Mouse (Mus musculus) neural tube, embryonic 13.5 days (tissue): ENCODE measurements around the gene Dnajc30. TPM values are rescaled to one million over a fixed set of nuclear protein-coding genes. Genes with fewer than 3 reads are reported as not detected.

ENCODE experiments used
- ATAC-seq: fragments of 200-750 bp; cut with Nextera tagmentation; 2 replicates; pipeline ENCODE4 v1.8.0; 2017; ENCODE audit warnings: low read depth, mild to moderate bottlenecking, moderate TSS enrichment, moderate library complexity
- H3K27ac ChIP-seq: fragments of 300-500 bp; sonication (generic); replicated peaks from 2 replicates; pipeline ENCODE4 v1.5.1; 2015; ENCODE audit warnings: moderate library complexity, mild to moderate bottlenecking, inconsistent platforms
- H3K27me3 ChIP-seq: fragments of 300-500 bp; sonication (generic); 2 replicates; pipeline ENCODE4 v1.6.1; 2015; ENCODE audit warnings: mild to moderate bottlenecking, inconsistent platforms
- H3K36me3 ChIP-seq: fragments of 300-500 bp; sonication (generic); 2 replicates; pipeline ENCODE4 v1.6.1; 2015; ENCODE audit warnings: mild to moderate bottlenecking, inconsistent platforms
- H3K4me1 ChIP-seq: fragments of 300-500 bp; sonication (generic); replicated peaks from 2 replicates; pipeline ENCODE4 v1.6.1; 2015; ENCODE audit warnings: inconsistent platforms
- H3K4me2 ChIP-seq: fragments of 300-500 bp; sonication (generic); 2 replicates; pipeline ENCODE4 v1.6.1; 2015; ENCODE audit warnings: inconsistent platforms, mild to moderate bottlenecking, moderate library complexity
- H3K4me3 ChIP-seq: fragments of 300-500 bp; sonication (generic); 2 replicates; pipeline ENCODE4 v1.5.1; 2015; ENCODE audit warnings: mild to moderate bottlenecking, inconsistent platforms
- H3K9ac ChIP-seq: fragments of 300-500 bp; sonication (generic); 2 replicates; pipeline ENCODE4 v1.6.1; 2015; ENCODE audit warnings: moderate library complexity, mild to moderate bottlenecking, inconsistent platforms
- H3K9me3 ChIP-seq: fragments of 300-500 bp; sonication (generic); 2 replicates; pipeline ENCODE4 v1.6.1; 2016; ENCODE audit warnings: inconsistent platforms
- WGBS: fragments of 180-500 bp; shearing (Covaris S2); methylation state at CpG from one replicate; pipeline ENCODE4 v1.1.7; 2015; 5-methylcytosine and 5-hydroxymethylcytosine counted together
- polyA plus RNA-seq: library from polyadenylated mRNA; unstranded; fragments of >200 nt; fragmentation: Nextera tagmentation; extraction: Ambion mirVana; gene quantifications from 2 replicates; pipeline ENCODE4 v1.2.1, GENCODE M21; 2015

Gene Dnajc30
- polyA plus RNA-seq, 1 experiment from 2014 or later = 37.1 TPM

GRCm38 (mm10) chr5:135066008-135066407 is 2.0 kb downstream of the Dnajc30 start:
- 0 out of 2 replicates have a peak overlapping the region, but pooled peaks have one; percentile 95 for H3K4me2 ChIP-seq
- no peak overlapping the region for H3K4me3 ChIP-seq
- H3K9ac ChIP-seq = no peak overlapping the region
- H3K4me1 ChIP-seq = peaks cover 27% of the 10 kb centered on the region
- H3K27me3 ChIP-seq = no peaks in the 10 kb centered on the region
- no peak for ATAC-seq
- H3K27ac ChIP-seq = no peak overlapping the region
- WGBS = 97% methylated on average over 3 of the region's 3 CpGs
- H3K9me3 ChIP-seq = no peaks in the 10 kb centered on the region
- H3K36me3 ChIP-seq = peaks cover 32% of the 10 kb centered on the region

- Histone ChIP-seq H3K9ac (no peak overlapping the region), H3K4me1 (peaks cover 26% of the 10 kb centered on the region), H3K36me3 (peaks cover 69% of the 10 kb centered on the region), H3K4me3 (no peak overlapping the region), H3K9me3 (no peaks in the 10 kb centered on the region), H3K27me3 (no peaks in the 10 kb centered on the region), H3K4me2 (no peak overlapping the region), H3K27ac (no peak overlapping the region)
- 92% methylated on average over 3 of the region's 3 CpGs for WGBS
- no peak for ATAC-seq
Observed at GRCm38 (mm10) chr5:135070448-135070847, 6.4 kb downstream of the Dnajc30 start.

- 93% methylated on average over 2 of the region's 2 CpGs for WGBS
- Histone ChIP-seq H3K9ac (no peak overlapping the region), H3K4me2 (no peak overlapping the region), H3K27ac (no peak overlapping the region), H3K4me3 (no peak overlapping the region), H3K36me3 (peaks cover 73% of the 10 kb centered on the region), H3K4me1 (peaks cover 29% of the 10 kb centered on the region), H3K9me3 (no peaks in the 10 kb centered on the region), H3K27me3 (no peaks in the 10 kb centered on the region)
- no peak for ATAC-seq
Observed at GRCm38 (mm10) chr5:135072061-135072460, 8.1 kb downstream of the Dnajc30 start.

- Histone ChIP-seq H3K27me3 (no peaks in the 10 kb centered on the region), H3K4me2 (no peak overlapping the region), H3K4me3 (no peak overlapping the region), H3K9ac (no peak overlapping the region), H3K9me3 (no peaks in the 10 kb centered on the region), H3K27ac (no peak overlapping the region), H3K4me1 (peaks cover 31% of the 10 kb centered on the region), H3K36me3 (peaks cover 67% of the 10 kb centered on the region)
- WGBS = 63% methylated on average over 6 of the region's 6 CpGs
- ATAC-seq = no peak
Observed at GRCm38 (mm10) chr5:135072720-135073119, 8.7 kb downstream of the Dnajc30 start.

- Histone ChIP-seq H3K36me3 (peaks cover 58% of the 10 kb centered on the region), H3K9ac (peak overlapping the region; percentile 53), H3K4me1 (peaks cover 31% of the 10 kb centered on the region), H3K4me3 (no peak overlapping the region; the same call in 1 of the 2 replicates), H3K4me2 (peak overlapping the region; percentile 20; the same call in 1 of the 2 replicates), H3K27me3 (no peaks in the 10 kb centered on the region), H3K27ac (0 out of 2 replicates have a peak overlapping the region, but pooled peaks have one; percentile 13), H3K9me3 (no peaks in the 10 kb centered on the region)
- WGBS = 18% methylated on average over 21 of the region's 26 CpGs
- ATAC-seq = no peak
Observed at GRCm38 (mm10) chr5:135073349-135074150, 9.5 kb downstream of the Dnajc30 start.

GRCm38 (mm10) chr5:135075655-135076054 is 11.7 kb downstream of the Dnajc30 start:
- Histone ChIP-seq H3K4me1 (peaks cover 31% of the 10 kb centered on the region), H3K36me3 (peaks cover 55% of the 10 kb centered on the region), H3K27me3 (no peaks in the 10 kb centered on the region), H3K9me3 (no peaks in the 10 kb centered on the region), H3K9ac (no peak overlapping the region), H3K4me2 (no peak overlapping the region), H3K27ac (no peak overlapping the region), H3K4me3 (no peak overlapping the region)
- no peak for ATAC-seq
- 73% methylated on average over 4 of the region's 4 CpGs for WGBS

- Histone ChIP-seq H3K36me3 (peaks cover 49% of the 10 kb centered on the region), H3K27ac (no peak overlapping the region)
Observed at GRCm38 (mm10) chr5:135076368-135076767, 12.4 kb downstream of the Dnajc30 start.

GRCm38 (mm10) chr5:135076931-135077505 is 13.0 kb downstream of the Dnajc30 start:
- H3K4me3 ChIP-seq = peak overlapping the region; percentile 98
- H3K4me2 ChIP-seq = peak overlapping the region; percentile 76
- H3K27me3 ChIP-seq = no peaks in the 10 kb centered on the region
- 15% methylated on average over 14 of the region's 14 CpGs for WGBS
- H3K9me3 ChIP-seq = no peaks in the 10 kb centered on the region
- H3K9ac ChIP-seq = peak overlapping the region; percentile 99
- H3K4me1 ChIP-seq = peaks cover 31% of the 10 kb centered on the region
- peaks cover 43% of the 10 kb centered on the region for H3K36me3 ChIP-seq
- ATAC-seq = peak; percentile 57
- H3K27ac ChIP-seq = peak overlapping the region; percentile 93

More at GRCm38 (mm10) chr5:135076368-135076767, 12.4 kb downstream of the Dnajc30 start:
- Histone ChIP-seq H3K27me3 (no peaks in the 10 kb centered on the region), H3K4me1 (peaks cover 31% of the 10 kb centered on the region), H3K4me2 (peak overlapping the region; percentile 76), H3K9me3 (no peaks in the 10 kb centered on the region), H3K9ac (peak overlapping the region; percentile 99), H3K4me3 (peak overlapping the region; percentile 98)
- no peak for ATAC-seq
- 90% methylated on average over 14 of the region's 14 CpGs for WGBS

GRCm38 (mm10) chr5:135077564-135078481 is 13.8 kb downstream of the Dnajc30 start, which contains the start of gene Vps37d:
Gene Vps37d, minus strand, starts transcription at chr5:135078266.
- Histone ChIP-seq H3K4me1 (peaks cover 31% of the 10 kb centered on the region), H3K36me3 (peaks cover 35% of the 10 kb centered on the region), H3K4me3 (peak within 1 kb of the TSS; percentile 98), H3K9ac (peak within 1 kb of the TSS; percentile 99), H3K9me3 (no peaks in the 10 kb centered on the region), H3K27ac (peak within 1 kb of the TSS; percentile 93), H3K4me2 (peak within 1 kb of the TSS; percentile 76), H3K27me3 (no peaks in the 10 kb centered on the region)
- ATAC-seq = peak; percentile 82
- WGBS = under 1% methylated on average over 75 of the region's 83 CpGs

GRCm38 (mm10) chr5:135078482-135078810 is 14.4 kb downstream of the Dnajc30 start:
- Histone ChIP-seq H3K9me3 (no peaks in the 10 kb centered on the region), H3K4me3 (peak overlapping the region; percentile 98), H3K27me3 (no peaks in the 10 kb centered on the region), H3K36me3 (peaks cover 28% of the 10 kb centered on the region), H3K27ac (no peak overlapping the region), H3K9ac (peak overlapping the region; percentile 99), H3K4me1 (peaks cover 24% of the 10 kb centered on the region), H3K4me2 (peak overlapping the region; percentile 76)
- WGBS = under 1% methylated on average over 11 of the region's 11 CpGs
- peak; percentile 30; the same call in 1 of the 2 replicates for ATAC-seq

GRCm38 (mm10) chr5:135079578-135079977 is 15.6 kb downstream of the Dnajc30 start:
- Histone ChIP-seq H3K27ac (no peak overlapping the region), H3K4me3 (no peak overlapping the region), H3K4me1 (peaks cover 14% of the 10 kb centered on the region), H3K36me3 (peaks cover 18% of the 10 kb centered on the region; the same call in 1 of the 2 replicates), H3K27me3 (no peaks in the 10 kb centered on the region), H3K9ac (no peak overlapping the region), H3K9me3 (no peaks in the 10 kb centered on the region), H3K4me2 (no peak overlapping the region)
- WGBS = 100% methylated on average over 2 of the region's 2 CpGs
- no peak for ATAC-seq
